Comparison of ENCODE assay signal across 26 mouse cellular contexts in the genomic region with DNA sequence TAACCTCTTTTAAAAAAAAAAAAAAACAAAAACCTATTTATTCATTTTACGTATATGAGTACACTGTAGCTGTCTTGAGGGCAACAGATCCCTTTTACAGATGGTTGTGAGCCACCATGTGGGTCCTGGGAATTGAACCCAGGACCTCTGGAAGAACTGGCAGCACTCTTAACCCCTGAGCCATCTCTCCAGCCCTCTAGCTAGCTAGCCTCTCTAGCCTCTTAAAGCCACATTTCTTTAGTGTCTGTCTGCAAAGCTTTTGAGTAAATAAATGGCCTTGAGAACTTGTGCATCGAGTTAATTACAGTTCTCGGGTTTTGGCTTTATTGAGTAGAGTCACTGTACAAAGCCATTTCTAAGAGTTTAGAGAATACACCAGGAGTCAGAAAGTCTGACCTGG.
"Had no signal": no experiment of that assay in that cellular context is flagged by ENCODE, and none has a peak within 500 bp of the region (broad histone marks: within the 10 kb centered on the region; RNA-seq: fewer than 3 reads in every experiment).

No protein-coding gene starts in this region.

- H3K4me1 ChIP-seq: embryonic facial prominence, embryonic 15.5 days; forebrain, embryonic 10.5 days; forebrain, embryonic 12.5 days; forebrain, embryonic 13.5 days; forebrain, embryonic 15.5 days had no signal

- DNase-seq: cerebellum, adult 2 months; cerebellum, adult 8-10 months; cerebellum, adult 9-10 months; cerebellum, adult 9-11 months; cerebellum, postnatal 10 days; cerebellum, postnatal 14 days; cerebellum, postnatal 25 days; cerebellum, postnatal 36 days; forebrain, postnatal 0 days; gastrocnemius, adult 2 months; gastrocnemius, postnatal 10 days; gastrocnemius, postnatal 14 days; gastrocnemius, postnatal 25 days; gastrocnemius, postnatal 36 days; heart, adult 18-20 months; heart, adult 2 months had no signal

- H3K9me3 ChIP-seq: embryonic facial prominence, embryonic 12.5 days; embryonic facial prominence, embryonic 13.5 days; embryonic facial prominence, embryonic 15.5 days; forebrain, embryonic 10.5 days; forebrain, embryonic 12.5 days; forebrain, embryonic 13.5 days; forebrain, embryonic 15.5 days had no signal

- H3K27ac ChIP-seq: embryonic facial prominence, embryonic 12.5 days; embryonic facial prominence, embryonic 15.5 days; forebrain, embryonic 10.5 days; forebrain, embryonic 12.5 days; forebrain, embryonic 13.5 days; forebrain, embryonic 15.5 days; gastrocnemius, adult 2 months; heart, adult 2 months had no signal

- ATAC-seq: forebrain, embryonic 13.5 days; forebrain, embryonic 14.5 days; forebrain, embryonic 15.5 days; forebrain, embryonic 16.5 days; forebrain, postnatal 0 days had no signal

- H3K4me2 ChIP-seq: embryonic facial prominence, embryonic 12.5 days; embryonic facial prominence, embryonic 13.5 days; embryonic facial prominence, embryonic 15.5 days; forebrain, embryonic 12.5 days; forebrain, embryonic 13.5 days; forebrain, embryonic 15.5 days had no signal

- H3K27me3 ChIP-seq: embryonic facial prominence, embryonic 12.5 days; embryonic facial prominence, embryonic 13.5 days; embryonic facial prominence, embryonic 15.5 days; forebrain, embryonic 12.5 days; forebrain, embryonic 13.5 days; forebrain, embryonic 15.5 days had no signal

- H3K4me3 ChIP-seq: embryonic facial prominence, embryonic 12.5 days; embryonic facial prominence, embryonic 13.5 days; embryonic facial prominence, embryonic 15.5 days; erythroblast, embryonic 14.5 days; forebrain, embryonic 10.5 days; forebrain, embryonic 12.5 days; forebrain, embryonic 13.5 days; forebrain, embryonic 15.5 days; gastrocnemius, adult 2 months; heart, adult 2 months had no signal

- H3K9ac ChIP-seq: embryonic facial prominence, embryonic 12.5 days; embryonic facial prominence, embryonic 13.5 days; embryonic facial prominence, embryonic 15.5 days; forebrain, embryonic 12.5 days; forebrain, embryonic 13.5 days; forebrain, embryonic 15.5 days; forebrain, postnatal 0 days had no signal
